Mouse (Mus musculus) cerebellum, postnatal 4 days (tissue): ENCODE results near the gene Gm49337.

Experiments
- DNase-seq, 2 experiments: peaks; one replicate each; pipeline ENCODE4 v3.0.0; 2022; ENCODE audit warnings: low spot score in 2 of 2, mixed read lengths in 1 of 2

Gene Gm49337

GRCm38 (mm10) chr4:116162142-116162541, 11.0 kb upstream of the Gm49337 start:
- DNase-seq, result no peak

- no peak for DNase-seq
These were observed 8.2 kb upstream of the Gm49337 start for GRCm38 (mm10) chr4:116164759-116165554.

- DNase-seq, result no peak
These were observed 7.3 kb upstream of the Gm49337 start for GRCm38 (mm10) chr4:116165708-116166407.

GRCm38 (mm10) chr4:116167404-116167803, 5.8 kb upstream of the Gm49337 start, which contains the start of gene Tspan1:
Gene Tspan1 (minus strand): TSS chr4:116167601.
- no peak for DNase-seq

- DNase-seq, result peak; percentile 54 to 81
These were observed 4.4 kb upstream of the Gm49337 start for GRCm38 (mm10) chr4:116168617-116169352.

GRCm38 (mm10) chr4:116169353-116169672, 3.9 kb upstream of the Gm49337 start:
- no peak for DNase-seq

- no peak for DNase-seq
These were observed 568 bp downstream of the Gm49337 start for GRCm38 (mm10) chr4:116173752-116174151.

GRCm38 (mm10) chr4:116174466-116175116, 1.4 kb downstream of the Gm49337 start:
- no peak for DNase-seq

- no peak for DNase-seq
These were observed 2.0 kb downstream of the Gm49337 start for GRCm38 (mm10) chr4:116175136-116175535.

GRCm38 (mm10) chr4:116175711-116176542, 2.7 kb downstream of the Gm49337 start:
- no peak for DNase-seq

GRCm38 (mm10) chr4:116176543-116176988, 3.4 kb downstream of the Gm49337 start:
- DNase-seq, result peak; percentile 69 to 91

- peak in 1 of 2 experiments; percentile 59 for DNase-seq
These were observed 4.0 kb downstream of the Gm49337 start for GRCm38 (mm10) chr4:116177140-116177539.

- no peak for DNase-seq
These were observed 8.9 kb downstream of the Gm49337 start for GRCm38 (mm10) chr4:116182079-116182478.

GRCm38 (mm10) chr4:116182745-116183144, 9.6 kb downstream of the Gm49337 start:
- peak in 1 of 2 experiments; percentile 25 for DNase-seq

GRCm38 (mm10) chr4:116185083-116185482, 11.9 kb downstream of the Gm49337 start:
- no peak for DNase-seq

GRCm38 (mm10) chr4:116192286-116192835, 19.2 kb downstream of the Gm49337 start:
- DNase-seq, result no peak

GRCm38 (mm10) chr4:116193583-116194383, 20.6 kb downstream of the Gm49337 start:
- no peak for DNase-seq

- no peak for DNase-seq
These were observed 25.2 kb downstream of the Gm49337 start for GRCm38 (mm10) chr4:116198422-116198821.

GRCm38 (mm10) chr4:116204422-116204821, 31.2 kb downstream of the Gm49337 start:
- DNase-seq, result no peak

- no peak for DNase-seq
These were observed 33.3 kb downstream of the Gm49337 start for GRCm38 (mm10) chr4:116206531-116206930.
